13 mouse cellular contexts compared by ENCODE assay signal in genomic region chr1:59403831-59404547, GRCm38 (mm10).
"Had no signal": no experiment of that assay in that cellular context is flagged by ENCODE, and none has a peak within 500 bp of the region (broad histone marks: within the 10 kb centered on the region; RNA-seq: fewer than 3 reads in every experiment).

No protein-coding gene starts in this region.

- H3K27me3 ChIP-seq: limb, embryonic 12.5 days; midbrain, embryonic 13.5 days; stomach, embryonic 15.5 days had no signal

- H3K27ac ChIP-seq: kidney, postnatal 0 days; limb, embryonic 12.5 days; liver, embryonic 14.5 days; midbrain, embryonic 13.5 days; stomach, embryonic 15.5 days had no signal

- H3K4me1 ChIP-seq: midbrain, embryonic 13.5 days; stomach, embryonic 15.5 days had no signal

- H3K4me3 ChIP-seq: limb, embryonic 12.5 days; midbrain, embryonic 13.5 days; stomach, embryonic 15.5 days had no signal

- DNase-seq: kidney, postnatal 36 days; layer of hippocampus, adult 9-11 months; layer of hippocampus, postnatal 36 days; liver; lung, adult 2 months; lung, postnatal 36 days; right cerebral cortex, postnatal 14 days; thymus, postnatal 36 days had no signal
